Mouse (Mus musculus): Measurements from ENCODE around the gene Selenot. TPM values are rescaled to one million over a fixed set of nuclear protein-coding genes. Genes with fewer than 3 reads are reported as not detected.

Gene Selenot
- polyA plus RNA-seq (2015; fragmentation: Nextera tagmentation; extraction: Ambion mirVana), result 22.1 and 23.0 TPM in 2 replicates

DNA sequence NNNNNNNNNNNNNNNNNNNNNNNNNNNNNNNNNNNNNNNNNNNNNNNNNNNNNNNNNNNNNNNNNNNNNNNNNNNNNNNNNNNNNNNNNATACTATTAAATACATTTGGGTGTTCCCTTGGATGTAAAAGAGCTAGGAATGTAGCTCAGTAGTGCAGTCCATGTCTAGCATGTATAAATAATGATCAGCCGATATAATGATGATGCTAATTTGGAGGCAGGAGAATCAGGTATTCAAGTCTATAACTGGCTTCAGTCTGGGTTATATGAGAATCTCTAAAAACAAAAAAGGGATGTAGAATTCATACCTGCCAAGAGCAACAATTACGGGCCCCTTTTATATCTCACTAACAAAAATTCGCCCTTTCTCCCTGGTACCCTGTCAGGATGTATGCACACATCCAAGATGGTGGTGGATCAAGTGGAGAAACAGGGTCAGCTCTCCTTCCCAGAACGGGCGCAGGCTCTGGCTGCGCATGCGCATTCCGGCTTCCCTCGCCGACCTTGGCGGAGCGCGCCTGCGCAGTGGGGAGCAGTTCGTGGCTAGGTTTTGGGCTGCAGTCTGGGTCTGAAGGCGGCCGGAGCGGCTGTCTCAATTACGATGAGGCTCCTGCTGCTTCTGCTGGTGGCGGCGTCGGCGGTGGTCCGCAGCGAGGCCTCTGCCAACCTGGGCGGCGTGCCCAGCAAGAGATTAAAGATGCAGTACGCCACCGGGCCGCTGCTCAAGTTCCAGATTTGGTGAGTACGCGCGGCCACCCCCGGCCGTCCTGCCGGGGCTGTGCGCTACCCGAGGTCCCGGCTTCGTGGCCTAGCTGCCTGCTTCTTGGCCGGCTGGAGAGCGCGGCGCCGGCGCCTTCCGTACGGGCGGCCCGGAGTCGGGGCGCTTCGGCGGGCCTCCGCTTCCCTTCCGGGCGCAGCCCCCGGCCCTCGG, at the start of gene Selenot:
TSS of gene Selenot (plus strand) at position 500 of the 930 bp plus-strand sequence.
- Histone ChIP-seq H3K27me3 (replicated peaks; ENCODE audit: control insufficient read depth, insufficient read depth, low read length) (no peaks in the 10 kb centered on the region), H3K4me1 (replicated peaks; ENCODE audit: control insufficient read depth, insufficient read depth, low read length) (peaks cover 10% of the 10 kb centered on the region), H3K9ac (replicated peaks; ENCODE audit: low read depth, low read length) (peak within 1 kb of the TSS; percentile 99), H3K4me3 (replicated peaks; ENCODE audit: low read length) (peak within 1 kb of the TSS; percentile 88), H3K27ac (ENCODE audit: low read length) (peak within 1 kb of the TSS; percentile 100), H3K4me2 (ENCODE audit: low read length) (peak within 1 kb of the TSS; percentile 63), H3K36me3 (ENCODE audit: control insufficient read depth, insufficient read depth) (no peaks in the 10 kb centered on the region), H3K9me3 (ENCODE audit: control insufficient read depth, low read length) (no peaks in the 10 kb centered on the region)
- ATAC-seq, result peak; percentile 94
- under 1% methylated on average over 59 of the region's 59 CpGs for WGBS

DNA sequence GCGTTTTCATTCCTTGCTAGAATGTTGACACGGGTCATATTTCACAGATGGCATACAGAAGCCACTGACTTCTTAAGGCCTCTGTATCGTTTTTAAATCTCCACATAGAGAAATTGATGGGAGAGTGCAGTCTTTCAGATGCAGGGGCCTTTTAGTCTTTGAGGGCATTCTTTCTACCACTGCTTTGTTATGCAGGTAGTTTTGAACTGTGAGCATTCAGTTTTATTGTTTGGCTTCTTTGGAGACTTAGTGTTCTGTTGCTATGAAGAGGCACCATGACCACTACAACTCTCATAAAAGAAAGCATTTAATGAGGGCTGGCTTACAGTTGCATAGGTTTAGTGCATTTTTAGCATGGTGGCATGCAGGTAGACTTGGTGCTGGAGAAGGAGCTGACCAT, 39.9 kb upstream of the Selenot start:
- H3K4me2 ChIP-seq (ENCODE audit: low read length), result no peak overlapping the region
- no peak overlapping the region for H3K9ac ChIP-seq (replicated peaks; ENCODE audit: low read depth, low read length)
- 92% methylated on average over 3 of the region's 3 CpGs for WGBS
- no peaks in the 10 kb centered on the region for H3K27me3 ChIP-seq (replicated peaks; ENCODE audit: control insufficient read depth, insufficient read depth, low read length)
- ATAC-seq, result no peak
- no peak overlapping the region for H3K27ac ChIP-seq (ENCODE audit: low read length)
- peaks cover 26% of the 10 kb centered on the region for H3K36me3 ChIP-seq (ENCODE audit: control insufficient read depth, insufficient read depth)
- no peak overlapping the region for H3K4me3 ChIP-seq (replicated peaks; ENCODE audit: low read length)
- no peaks in the 10 kb centered on the region for H3K9me3 ChIP-seq (ENCODE audit: control insufficient read depth, low read length)
- H3K4me1 ChIP-seq (replicated peaks; ENCODE audit: control insufficient read depth, insufficient read depth, low read length), result no peaks in the 10 kb centered on the region

DNA sequence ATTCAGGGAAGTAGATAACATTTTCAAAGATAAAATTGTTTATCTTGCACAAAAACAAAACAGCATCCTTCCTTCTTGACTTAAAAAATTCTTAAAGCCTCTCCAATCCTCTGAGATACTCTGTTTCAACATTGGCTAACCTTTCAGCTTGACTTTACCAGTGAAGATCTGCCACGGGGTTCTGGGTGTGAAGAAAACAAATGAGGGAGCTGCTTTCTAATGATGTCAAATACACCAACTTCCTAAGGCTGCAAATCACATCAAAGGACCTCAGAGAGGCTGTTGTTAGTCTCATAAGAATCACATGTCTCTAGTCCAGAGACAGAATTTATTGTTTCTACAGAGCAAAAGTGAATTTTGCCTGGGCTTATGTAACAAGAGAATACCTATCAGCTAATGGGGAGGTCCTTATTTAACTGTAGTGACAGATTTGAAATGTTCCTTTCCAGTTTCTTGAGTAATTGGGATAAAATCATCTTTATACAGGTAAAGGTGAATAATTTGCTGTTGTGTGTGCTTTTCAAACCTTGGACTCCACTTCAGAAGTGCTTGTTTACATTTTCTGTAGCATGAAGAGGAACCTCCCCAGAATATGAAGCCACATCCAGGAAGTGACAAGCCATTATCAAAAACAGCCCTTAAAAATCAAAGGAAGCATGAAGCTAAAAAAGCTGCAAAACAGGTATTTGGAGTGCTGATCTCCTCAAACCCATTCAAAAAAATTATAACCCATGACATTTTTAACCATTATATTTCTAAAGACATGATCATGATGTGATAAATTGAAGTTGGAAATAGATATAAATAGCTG, 24.2 kb upstream of the Selenot start:
- H3K9ac ChIP-seq (replicated peaks; ENCODE audit: low read depth, low read length), result no peak overlapping the region
- no peak overlapping the region for H3K4me3 ChIP-seq (replicated peaks; ENCODE audit: low read length)
- no peak for ATAC-seq
- H3K27me3 ChIP-seq (replicated peaks; ENCODE audit: control insufficient read depth, insufficient read depth, low read length), result no peaks in the 10 kb centered on the region
- H3K36me3 ChIP-seq (ENCODE audit: control insufficient read depth, insufficient read depth), result peaks cover 43% of the 10 kb centered on the region
- no peak overlapping the region for H3K27ac ChIP-seq (ENCODE audit: low read length)
- H3K9me3 ChIP-seq (ENCODE audit: control insufficient read depth, low read length), result no peaks in the 10 kb centered on the region
- H3K4me2 ChIP-seq (ENCODE audit: low read length), result no peak overlapping the region
- no peaks in the 10 kb centered on the region for H3K4me1 ChIP-seq (replicated peaks; ENCODE audit: control insufficient read depth, insufficient read depth, low read length)
- 85% methylated on average over 1 of the region's 1 CpGs for WGBS

DNA sequence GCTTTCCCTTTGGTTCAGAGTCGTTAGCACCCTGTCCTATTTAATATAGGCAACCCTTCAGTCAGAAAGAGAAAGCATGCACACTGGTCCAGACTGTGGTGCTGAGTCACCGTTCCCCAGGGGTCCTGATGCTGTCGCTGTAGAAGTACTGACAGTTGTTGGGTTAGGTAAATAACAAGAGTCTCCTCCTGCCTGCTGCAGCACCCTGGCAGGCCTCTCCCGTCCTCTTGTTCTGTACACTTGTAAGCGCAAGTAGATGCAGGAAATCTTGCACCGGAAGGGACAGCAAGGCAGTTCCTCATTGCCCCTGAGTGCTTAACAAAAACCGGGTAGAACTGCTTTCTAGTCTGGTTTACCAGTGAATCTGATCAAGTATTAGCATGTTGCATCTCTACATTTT, 19.8 kb upstream of the Selenot start:
- H3K4me3 ChIP-seq (replicated peaks; ENCODE audit: low read length), result no peak overlapping the region
- no peak overlapping the region for H3K4me2 ChIP-seq (ENCODE audit: low read length)
- WGBS, result 84% methylated on average over 7 of the region's 7 CpGs
- no peak overlapping the region for H3K9ac ChIP-seq (replicated peaks; ENCODE audit: low read depth, low read length)
- H3K9me3 ChIP-seq (ENCODE audit: control insufficient read depth, low read length), result no peaks in the 10 kb centered on the region
- H3K36me3 ChIP-seq (ENCODE audit: control insufficient read depth, insufficient read depth), result peaks cover 30% of the 10 kb centered on the region
- no peak overlapping the region for H3K27ac ChIP-seq (ENCODE audit: low read length)
- H3K27me3 ChIP-seq (replicated peaks; ENCODE audit: control insufficient read depth, insufficient read depth, low read length), result no peaks in the 10 kb centered on the region
- no peak for ATAC-seq
- H3K4me1 ChIP-seq (replicated peaks; ENCODE audit: control insufficient read depth, insufficient read depth, low read length), result no peaks in the 10 kb centered on the region

DNA sequence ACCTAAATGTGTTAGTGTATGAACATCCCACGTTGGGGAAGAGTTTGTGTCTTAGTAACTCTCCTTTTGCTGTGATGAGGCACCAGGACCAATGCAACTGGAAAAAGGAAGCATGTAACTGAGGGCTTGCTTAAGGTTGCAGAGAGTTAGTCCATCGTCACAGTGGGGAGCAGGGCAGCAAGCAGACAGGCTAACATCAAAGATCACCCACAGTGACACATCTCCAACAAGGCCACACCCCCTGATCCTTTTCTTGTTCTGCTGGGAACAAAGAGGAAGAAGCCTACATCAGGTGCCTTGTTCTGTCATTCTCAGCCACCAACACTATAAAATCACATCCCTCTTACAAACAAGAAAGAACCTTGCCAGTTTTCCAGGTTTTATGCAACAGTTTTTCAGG, 16.5 kb upstream of the Selenot start:
- Histone ChIP-seq H3K4me3 (replicated peaks; ENCODE audit: low read length) (no peak overlapping the region), H3K4me1 (replicated peaks; ENCODE audit: control insufficient read depth, insufficient read depth, low read length) (no peaks in the 10 kb centered on the region), H3K9me3 (ENCODE audit: control insufficient read depth, low read length) (no peaks in the 10 kb centered on the region), H3K27me3 (replicated peaks; ENCODE audit: control insufficient read depth, insufficient read depth, low read length) (no peaks in the 10 kb centered on the region), H3K36me3 (ENCODE audit: control insufficient read depth, insufficient read depth) (peaks cover 13% of the 10 kb centered on the region), H3K4me2 (ENCODE audit: low read length) (no peak overlapping the region), H3K27ac (ENCODE audit: low read length) (no peak overlapping the region), H3K9ac (replicated peaks; ENCODE audit: low read depth, low read length) (no peak overlapping the region)
- no peak for ATAC-seq
- WGBS, result 33% methylated on average over 2 of the region's 2 CpGs

DNA sequence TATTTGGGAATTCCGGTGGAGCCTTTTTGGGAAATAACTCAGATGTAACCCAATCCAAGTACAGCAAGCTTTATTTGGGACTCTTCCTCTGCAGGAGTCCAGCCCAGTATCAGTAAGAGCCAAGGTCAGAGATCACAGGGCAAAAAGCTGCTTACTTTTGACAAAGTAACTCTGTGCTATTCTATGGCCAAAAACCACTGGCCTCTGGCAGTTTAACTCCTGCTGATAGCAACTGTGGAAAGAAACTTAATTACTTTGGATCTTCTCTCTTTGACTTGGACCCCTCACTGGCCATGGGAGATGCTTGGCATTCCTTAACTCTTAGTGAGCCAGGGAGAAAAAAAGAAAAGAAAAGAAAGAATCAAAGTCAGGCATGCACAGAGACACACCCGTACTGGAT, 15.0 kb upstream of the Selenot start:
- Histone ChIP-seq H3K9me3 (ENCODE audit: control insufficient read depth, low read length) (no peaks in the 10 kb centered on the region), H3K27ac (ENCODE audit: low read length) (no peak overlapping the region), H3K4me1 (replicated peaks; ENCODE audit: control insufficient read depth, insufficient read depth, low read length) (no peaks in the 10 kb centered on the region), H3K36me3 (ENCODE audit: control insufficient read depth, insufficient read depth) (peaks cover 6% of the 10 kb centered on the region), H3K9ac (replicated peaks; ENCODE audit: low read depth, low read length) (no peak overlapping the region), H3K27me3 (replicated peaks; ENCODE audit: control insufficient read depth, insufficient read depth, low read length) (no peaks in the 10 kb centered on the region), H3K4me2 (ENCODE audit: low read length) (no peak overlapping the region), H3K4me3 (replicated peaks; ENCODE audit: low read length) (no peak overlapping the region)
- 25% methylated on average over 2 of the region's 2 CpGs for WGBS
- no peak for ATAC-seq

DNA sequence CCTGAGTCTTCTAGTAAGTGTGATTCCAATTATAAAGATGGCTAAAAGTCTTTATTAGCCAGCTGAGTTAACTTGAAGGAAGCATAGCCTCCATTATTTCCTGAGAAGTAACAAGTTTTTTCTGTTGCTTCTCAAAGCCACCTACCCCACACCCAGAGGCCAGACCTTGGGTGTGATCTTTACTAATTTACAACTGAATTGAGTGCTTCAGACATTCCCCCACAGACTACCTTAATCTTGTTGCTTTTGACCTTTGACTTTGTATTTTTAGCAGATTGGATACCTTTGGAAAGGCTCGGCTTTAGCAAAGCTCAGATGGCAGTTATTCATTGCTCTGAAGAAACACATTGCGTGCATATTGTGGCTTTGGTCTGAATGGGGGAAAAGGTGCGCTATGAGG, 5.6 kb upstream of the Selenot start:
- Histone ChIP-seq H3K4me2 (ENCODE audit: low read length) (no peak overlapping the region), H3K27ac (ENCODE audit: low read length) (no peak overlapping the region), H3K9ac (replicated peaks; ENCODE audit: low read depth, low read length) (no peak overlapping the region), H3K9me3 (ENCODE audit: control insufficient read depth, low read length) (no peaks in the 10 kb centered on the region), H3K4me3 (replicated peaks; ENCODE audit: low read length) (no peak overlapping the region), H3K4me1 (replicated peaks; ENCODE audit: control insufficient read depth, insufficient read depth, low read length) (0 out of 2 replicates have a peak, but pooled peaks cover under 1% of the 10 kb centered on the region), H3K36me3 (ENCODE audit: control insufficient read depth, insufficient read depth) (no peaks in the 10 kb centered on the region), H3K27me3 (replicated peaks; ENCODE audit: control insufficient read depth, insufficient read depth, low read length) (no peaks in the 10 kb centered on the region)
- no peak for ATAC-seq
- 95% methylated on average over 3 of the region's 3 CpGs for WGBS

DNA sequence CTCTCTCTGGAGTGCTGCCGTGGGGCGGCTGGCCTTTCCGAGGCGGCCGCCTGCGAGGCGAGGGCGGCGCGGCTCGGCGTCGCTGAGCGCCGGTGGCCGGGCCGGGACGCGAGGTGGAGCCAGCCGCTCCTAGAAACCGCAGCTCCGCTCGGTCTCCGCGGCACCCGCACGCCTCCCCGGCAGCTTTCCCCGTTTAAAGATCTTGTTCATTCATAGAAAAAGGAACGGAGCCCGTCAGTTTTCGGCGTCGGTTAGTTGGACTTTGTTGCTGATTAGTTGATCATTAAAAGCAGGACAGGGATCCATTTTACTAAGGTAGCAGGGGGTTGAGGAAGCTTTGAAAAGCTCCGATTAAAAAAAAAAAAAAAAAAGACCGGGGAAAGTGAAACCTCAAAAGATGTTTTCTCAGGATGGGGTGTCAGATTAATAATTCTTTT, 649 bp downstream of the Selenot start:
- no peaks in the 10 kb centered on the region for H3K9me3 ChIP-seq (ENCODE audit: control insufficient read depth, low read length)
- peak overlapping the region; percentile 63 for H3K4me2 ChIP-seq (ENCODE audit: low read length)
- WGBS, result under 1% methylated on average over 36 of the region's 36 CpGs
- peak overlapping the region; percentile 100 for H3K27ac ChIP-seq (ENCODE audit: low read length)
- peak; percentile 80 for ATAC-seq
- H3K4me3 ChIP-seq (replicated peaks; ENCODE audit: low read length), result peak overlapping the region; percentile 88
- H3K4me1 ChIP-seq (replicated peaks; ENCODE audit: control insufficient read depth, insufficient read depth, low read length), result peaks cover 10% of the 10 kb centered on the region
- no peaks in the 10 kb centered on the region for H3K36me3 ChIP-seq (ENCODE audit: control insufficient read depth, insufficient read depth)
- peak overlapping the region; percentile 99 for H3K9ac ChIP-seq (replicated peaks; ENCODE audit: low read depth, low read length)
- no peaks in the 10 kb centered on the region for H3K27me3 ChIP-seq (replicated peaks; ENCODE audit: control insufficient read depth, insufficient read depth, low read length)

DNA sequence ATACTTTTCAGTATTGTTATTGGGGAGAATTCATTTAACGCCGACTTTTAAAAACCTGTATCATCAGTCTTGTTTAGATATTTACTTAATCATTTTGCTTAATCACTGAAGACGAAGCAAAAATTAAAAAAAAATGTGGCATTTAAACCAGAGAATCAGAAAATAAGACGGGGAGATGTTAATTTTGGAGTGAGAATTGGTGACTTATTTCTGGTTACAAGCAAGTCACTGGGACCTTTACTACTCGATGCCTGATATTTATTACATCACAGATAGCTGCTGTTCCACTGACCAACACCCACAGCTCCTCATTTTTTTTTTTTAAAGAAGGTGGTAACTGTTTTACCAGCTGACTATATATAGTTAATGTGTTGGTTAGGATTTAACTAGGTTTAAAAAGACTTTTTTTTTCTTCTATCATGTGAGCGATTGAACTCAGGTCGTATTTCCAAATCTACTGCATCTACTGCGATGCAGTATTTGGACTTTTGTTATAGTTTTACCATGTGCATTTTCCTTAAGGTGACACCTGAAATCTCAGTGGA, 1.1 kb downstream of the Selenot start:
- no peaks in the 10 kb centered on the region for H3K27me3 ChIP-seq (replicated peaks; ENCODE audit: control insufficient read depth, insufficient read depth, low read length)
- 13% methylated on average over 8 of the region's 8 CpGs for WGBS

More for the DNA sequence above, 1.1 kb downstream of the Selenot start:
- Histone ChIP-seq H3K4me3 (replicated peaks; ENCODE audit: low read length) (peak overlapping the region; percentile 88), H3K27ac (ENCODE audit: low read length) (no peak overlapping the region; the same call in 1 of the 2 replicates), H3K36me3 (ENCODE audit: control insufficient read depth, insufficient read depth) (no peaks in the 10 kb centered on the region), H3K9ac (replicated peaks; ENCODE audit: low read depth, low read length) (peak overlapping the region; percentile 99), H3K4me2 (ENCODE audit: low read length) (peak overlapping the region; percentile 63), H3K9me3 (ENCODE audit: control insufficient read depth, low read length) (no peaks in the 10 kb centered on the region), H3K4me1 (replicated peaks; ENCODE audit: control insufficient read depth, insufficient read depth, low read length) (peaks cover 10% of the 10 kb centered on the region)
- no peak for ATAC-seq

Data from forebrain, embryonic 16.5 days (tissue).